Mouse (Mus musculus): ENCODE results near the gene Tceal7. TPM values are rescaled to one million over a fixed set of nuclear protein-coding genes. Genes with fewer than 3 reads are reported as not detected.

The Tceal7 gene
- total RNA-seq (2015; ENCODE audit: low replicate concordance) (not detected in 2 replicates), total RNA-seq (2017; ENCODE audit: low replicate concordance) (not detected in 2 replicates)

GRCm38 (mm10) chrX:136214729-136215677, at the start of gene Tceal7, which contains the start of gene Bex1:
TSS of gene Tceal7 (plus strand) at chrX:136214779.
TSS of gene Bex1 (minus strand) at chrX:136215513.
- peak; percentile 95 for ATAC-seq (replicated peaks; ENCODE audit: low FRiP score, poor library complexity, severe bottlenecking)

- ATAC-seq (replicated peaks; ENCODE audit: low FRiP score, poor library complexity, severe bottlenecking), result peak; percentile 73
Measured at GRCm38 (mm10) chrX:136170625-136171024, 44.0 kb upstream of the Tceal7 start.

- peak; percentile 60 for ATAC-seq (replicated peaks; ENCODE audit: low FRiP score, poor library complexity, severe bottlenecking)
Measured at GRCm38 (mm10) chrX:136171189-136172117, 43.1 kb upstream of the Tceal7 start.

DNA sequence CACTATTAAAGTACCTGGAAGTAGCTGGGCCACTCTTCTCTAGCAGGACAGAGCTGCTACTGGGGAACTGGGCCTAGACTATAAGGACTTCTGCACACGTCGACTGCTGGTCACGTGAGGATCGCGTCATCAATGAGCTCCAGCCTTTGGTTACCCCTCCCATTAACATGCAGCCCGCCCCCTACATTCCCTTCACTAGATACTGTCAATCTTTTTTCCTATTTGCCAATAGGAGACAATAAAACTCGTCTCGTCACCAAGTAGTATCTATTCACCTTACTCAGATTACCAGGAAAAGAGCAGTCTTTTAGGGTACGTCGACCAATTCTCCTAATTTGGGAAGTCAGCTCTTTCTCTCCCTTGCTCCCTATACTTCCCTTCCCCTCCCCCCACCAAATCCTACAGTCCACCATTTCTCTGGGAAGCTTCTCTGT, 42.4 kb upstream of the Tceal7 start, which contains the start of gene Tceal8:
Tceal8 (minus strand) TSS at position 225 of the 434 bp plus-strand sequence.
- peak; percentile 92 for ATAC-seq (replicated peaks; ENCODE audit: low FRiP score, poor library complexity, severe bottlenecking)

DNA sequence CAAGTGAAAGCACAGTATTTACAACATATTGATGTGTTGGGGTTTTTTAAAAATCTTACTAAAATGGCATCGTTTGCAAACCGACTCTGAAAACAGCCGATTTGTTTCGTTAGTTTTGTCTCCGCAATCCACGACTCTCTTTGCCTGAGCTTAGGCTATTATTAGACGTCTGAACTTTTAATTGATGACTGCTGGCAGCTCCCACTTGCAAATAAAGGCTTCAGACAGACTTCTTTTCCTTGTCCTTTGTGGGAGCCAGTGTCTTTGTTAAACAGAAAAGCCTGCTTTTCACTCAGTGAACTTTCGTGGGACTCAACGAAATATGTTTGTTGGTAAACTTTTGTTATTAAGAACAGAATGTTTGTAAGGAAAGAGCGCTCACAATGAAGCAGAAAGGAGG, 41.8 kb upstream of the Tceal7 start:
- ATAC-seq (replicated peaks; ENCODE audit: low FRiP score, poor library complexity, severe bottlenecking), result no peak

GRCm38 (mm10) chrX:136180897-136181553, 33.6 kb upstream of the Tceal7 start:
- ATAC-seq (replicated peaks; ENCODE audit: low FRiP score, poor library complexity, severe bottlenecking), result no peak

DNA sequence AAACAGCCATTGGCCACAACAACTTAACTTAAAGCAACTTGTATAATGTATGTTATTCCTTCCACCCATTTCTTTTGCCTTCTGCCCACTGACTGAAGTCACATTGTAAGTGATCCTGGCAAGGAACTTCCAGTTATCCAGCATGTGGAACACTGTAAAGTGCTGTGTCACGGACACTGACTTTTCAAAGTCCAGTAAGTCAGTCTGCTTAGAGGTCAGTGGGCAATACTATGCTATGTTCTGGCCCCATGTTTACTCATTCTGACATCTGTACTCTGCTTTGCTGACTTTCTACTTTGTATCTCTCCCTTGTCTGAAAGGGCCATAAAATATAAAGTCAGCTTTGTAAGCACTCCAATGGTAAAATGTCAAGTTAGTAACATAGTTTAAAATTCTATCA, 31.5 kb upstream of the Tceal7 start:
- ATAC-seq (replicated peaks; ENCODE audit: low FRiP score, poor library complexity, severe bottlenecking), result no peak

GRCm38 (mm10) chrX:136195193-136195944, 19.2 kb upstream of the Tceal7 start:
- no peak for ATAC-seq (replicated peaks; ENCODE audit: low FRiP score, poor library complexity, severe bottlenecking)

- no peak; the same call in 1 of the 2 replicates for ATAC-seq (replicated peaks; ENCODE audit: low FRiP score, poor library complexity, severe bottlenecking)
Measured at GRCm38 (mm10) chrX:136196873-136197272, 17.7 kb upstream of the Tceal7 start.

DNA sequence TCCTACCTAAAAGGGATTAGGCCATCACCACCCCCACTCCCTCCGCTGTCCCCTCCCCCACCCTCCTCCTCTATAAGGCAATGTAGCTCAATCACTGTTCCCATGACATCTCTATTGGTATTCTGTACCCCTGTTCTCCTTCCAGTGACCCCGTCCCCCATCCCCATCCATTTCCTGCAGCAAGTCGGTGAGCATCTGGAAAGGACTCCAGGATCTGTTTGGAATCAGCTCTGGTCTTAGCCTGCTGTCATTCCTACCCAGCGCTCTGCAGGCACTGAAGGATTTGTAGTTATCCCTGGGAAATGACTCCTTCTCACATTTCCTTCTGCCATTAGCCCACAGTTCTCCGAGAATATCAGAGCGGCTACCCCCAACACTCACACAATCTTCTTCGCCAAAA, 11.3 kb upstream of the Tceal7 start:
- ATAC-seq (replicated peaks; ENCODE audit: low FRiP score, poor library complexity, severe bottlenecking), result no peak

DNA sequence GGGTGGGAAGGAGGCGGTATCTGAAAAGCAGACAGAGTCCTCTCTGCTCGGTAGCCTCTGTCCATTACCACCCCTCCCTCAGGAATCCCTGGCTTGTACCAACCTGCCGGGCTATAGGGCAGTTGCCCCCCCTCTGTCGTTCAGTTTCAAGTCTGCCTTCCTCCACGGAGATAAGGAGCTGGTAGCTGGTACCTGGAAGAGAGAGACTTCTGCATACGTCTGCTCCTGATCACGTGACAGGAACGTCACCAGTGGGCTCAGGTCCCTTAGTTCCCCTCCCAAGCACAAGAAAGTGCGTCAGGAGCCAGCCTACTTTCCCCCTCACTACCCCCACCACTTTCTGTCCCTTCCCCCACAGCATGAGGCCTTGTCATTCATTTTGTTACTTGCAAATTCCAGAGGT, 10.9 kb upstream of the Tceal7 start, which contains the start of gene Tceal5:
Tceal5 (minus strand) TSS at position 213 of the 403 bp plus-strand sequence.
- no peak for ATAC-seq (replicated peaks; ENCODE audit: low FRiP score, poor library complexity, severe bottlenecking)

- no peak for ATAC-seq (replicated peaks; ENCODE audit: low FRiP score, poor library complexity, severe bottlenecking)
Measured at GRCm38 (mm10) chrX:136204406-136204805, 10.2 kb upstream of the Tceal7 start.

DNA sequence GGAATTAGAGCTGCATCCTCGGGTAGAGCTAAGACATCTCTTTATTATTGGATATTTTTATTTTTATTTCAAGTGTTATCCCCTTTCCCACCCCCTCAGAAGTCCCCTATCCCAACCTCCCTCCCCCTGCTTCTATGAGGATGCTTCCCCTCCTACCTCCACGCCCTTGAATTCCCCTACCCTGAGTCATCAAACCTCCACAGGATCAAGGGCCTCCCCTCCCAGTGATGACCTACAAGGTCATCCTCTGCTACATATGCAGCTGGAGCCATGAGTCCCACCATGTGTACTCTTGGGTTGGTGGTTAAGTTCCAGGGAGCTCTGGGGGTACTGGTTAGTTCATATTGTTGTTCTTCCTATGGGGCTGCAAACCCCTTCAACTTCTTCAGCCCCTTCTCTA, 1.2 kb upstream of the Tceal7 start:
- ATAC-seq (replicated peaks; ENCODE audit: low FRiP score, poor library complexity, severe bottlenecking), result no peak

GRCm38 (mm10) chrX:136216303-136216702, 1.7 kb downstream of the Tceal7 start:
- no peak for ATAC-seq (replicated peaks; ENCODE audit: low FRiP score, poor library complexity, severe bottlenecking)

DNA sequence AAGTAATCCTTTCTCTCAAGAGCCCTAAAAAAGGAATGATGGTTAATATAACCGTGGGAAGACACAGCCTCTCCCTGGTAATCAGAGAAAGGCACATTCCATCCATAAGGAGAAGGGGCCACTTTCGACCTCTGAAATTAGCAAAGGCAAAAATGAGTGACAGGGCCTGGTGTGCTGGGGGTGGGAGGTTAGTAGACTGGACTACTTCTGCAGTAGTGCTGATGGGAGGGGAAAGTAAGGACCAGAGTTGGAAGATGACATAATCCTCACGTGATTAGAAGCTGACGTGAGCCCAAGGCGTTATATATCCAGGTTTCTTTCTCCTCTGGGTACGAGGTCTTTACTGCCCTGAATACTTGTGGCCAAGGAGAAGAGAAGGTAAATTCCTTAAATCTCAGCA, 9.1 kb downstream of the Tceal7 start:
- no peak for ATAC-seq (replicated peaks; ENCODE audit: low FRiP score, poor library complexity, severe bottlenecking)

GRCm38 (mm10) chrX:136227768-136228167, 13.2 kb downstream of the Tceal7 start:
- no peak for ATAC-seq (replicated peaks; ENCODE audit: low FRiP score, poor library complexity, severe bottlenecking)

- ATAC-seq (replicated peaks; ENCODE audit: low FRiP score, poor library complexity, severe bottlenecking), result no peak
Measured at GRCm38 (mm10) chrX:136238118-136238517, 23.5 kb downstream of the Tceal7 start.

DNA sequence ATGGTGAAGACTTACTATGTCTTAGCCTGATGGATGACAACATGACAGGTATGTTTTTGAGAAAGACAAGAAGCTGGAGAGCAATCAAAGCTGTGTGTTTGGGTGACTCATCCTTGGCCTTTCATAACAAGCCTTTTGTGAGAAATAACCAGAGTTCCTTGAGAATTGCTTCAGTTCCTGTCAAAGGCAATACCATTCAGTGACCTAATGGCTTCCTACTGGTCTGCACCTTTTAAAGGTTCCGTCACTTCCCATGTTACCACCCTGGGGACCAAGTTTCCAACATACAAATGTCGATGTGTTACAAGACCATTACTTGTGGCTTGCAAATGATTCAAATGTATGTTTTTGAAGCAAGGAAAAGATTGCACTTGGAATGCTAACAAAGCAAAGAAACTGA, 28.6 kb downstream of the Tceal7 start:
- ATAC-seq (replicated peaks; ENCODE audit: low FRiP score, poor library complexity, severe bottlenecking), result no peak

Measured in erythroid progenitor cell, adult 5-6 weeks (primary cell).